Mouse (Mus musculus) adrenal gland, adult 8-10 months (tissue): ENCODE measurements around the gene Tex14. TPM values are rescaled to one million over a fixed set of nuclear protein-coding genes. Genes with fewer than 3 reads are reported as not detected.
A peak's percentile ranks its signal among the peaks of the same experiment; 100 is the strongest.

Experiments
- DNase-seq: peaks from one replicate; pipeline ENCODE4 v3.0.0; 2022
- total RNA-seq, 4 experiments: library from RNA; stranded (reverse); gene quantifications; 2 replicates each; pipeline ENCODE4 v1.2.4; 2022

The Tex14 gene
- total RNA-seq, 4 experiments from 2014 or later: 0.06 to 2.2 (median 1.1) TPM

GRCm38 (mm10) chr11:87592713-87593598 is 188.1 kb downstream of the Tex14 start:
- no peak for DNase-seq

- DNase-seq: peak; percentile 87
Measured at GRCm38 (mm10) chr11:87595327-87595841, 190.5 kb downstream of the Tex14 start.

GRCm38 (mm10) chr11:87595976-87596375 is 191.1 kb downstream of the Tex14 start:
- DNase-seq: no peak

GRCm38 (mm10) chr11:87596492-87596891 is 191.6 kb downstream of the Tex14 start:
- DNase-seq: no peak

- DNase-seq: no peak
Measured at GRCm38 (mm10) chr11:87597061-87597460, 192.2 kb downstream of the Tex14 start.

- DNase-seq: no peak
Measured at GRCm38 (mm10) chr11:87599395-87600089, 194.7 kb downstream of the Tex14 start.

- no peak for DNase-seq
Measured at GRCm38 (mm10) chr11:87600322-87600853, 195.5 kb downstream of the Tex14 start.

- DNase-seq: no peak
Measured at GRCm38 (mm10) chr11:87602234-87602633, 197.4 kb downstream of the Tex14 start.

- DNase-seq: no peak
Measured at GRCm38 (mm10) chr11:87603571-87603970, 198.7 kb downstream of the Tex14 start.

Other genes starting within 250 kb of the Tex14 start
- gene Ppm1e, start 46.0 kb upstream of the Tex14 start, total RNA-seq: 10 to 100 TPM; 27.4 to 38.8 (median 34.3) TPM
- gene Rad51c, start 111 bp upstream of the Tex14 start, total RNA-seq: 1 to 10 TPM; 1.4 to 2.3 (median 1.8) TPM
- gene Gm11492, start 161.6 kb downstream of the Tex14 start, total RNA-seq: not detected
- 100 to 1,000 TPM in 1 of 4 experiments, 10 to 100 TPM in 3; 37.7 to 114 (median 64.6) TPM for gene Sept4, start 163.8 kb downstream of the Tex14 start, total RNA-seq
- gene Mtmr4, start 187.1 kb downstream of the Tex14 start, total RNA-seq: 10 to 100 TPM; 33.5 to 38.1 (median 34.7) TPM
- gene Hsf5, start 212.1 kb downstream of the Tex14 start, total RNA-seq: under 1 TPM in 2 of 4 experiments, not detected in 2; 0.27 to 0.49 TPM